Mouse (Mus musculus) CD8-positive naive resting alpha-beta T cell, adult 2 months (primary cell): ENCODE measurements around the gene Rad9a.
A peak's percentile ranks its signal among the peaks of the same experiment; 100 is the strongest.

Experiments
- DNase-seq, 2 experiments: peaks; one replicate each; pipeline ENCODE4 v3.0.0; 2022; ENCODE audit warnings: low read depth in 2 of 2, low spot score in 2 of 2

Gene Rad9a

DNA sequence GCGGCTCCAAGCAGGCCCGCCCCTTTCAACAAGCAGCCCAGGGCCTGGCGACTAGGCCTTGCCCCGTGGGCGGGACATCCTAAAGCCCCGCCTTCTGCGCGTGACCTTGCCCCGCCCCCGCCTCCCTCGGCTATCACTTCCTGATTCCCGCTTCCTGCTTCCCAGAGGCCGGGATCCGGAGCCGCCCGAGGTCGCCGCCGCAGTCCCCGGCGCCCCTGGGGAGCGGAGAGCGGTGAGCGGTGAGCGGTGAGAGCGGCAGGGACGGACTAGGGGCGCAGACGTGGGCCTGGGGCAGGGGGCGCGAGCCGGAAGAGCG lies 53.0 kb downstream of the Rad9a start, which contains the start of gene Coro1b:
Coro1b (plus strand) TSS at position 129 of the 316 bp plus-strand sequence.
- DNase-seq: peak; percentile 86 to 87

DNA sequence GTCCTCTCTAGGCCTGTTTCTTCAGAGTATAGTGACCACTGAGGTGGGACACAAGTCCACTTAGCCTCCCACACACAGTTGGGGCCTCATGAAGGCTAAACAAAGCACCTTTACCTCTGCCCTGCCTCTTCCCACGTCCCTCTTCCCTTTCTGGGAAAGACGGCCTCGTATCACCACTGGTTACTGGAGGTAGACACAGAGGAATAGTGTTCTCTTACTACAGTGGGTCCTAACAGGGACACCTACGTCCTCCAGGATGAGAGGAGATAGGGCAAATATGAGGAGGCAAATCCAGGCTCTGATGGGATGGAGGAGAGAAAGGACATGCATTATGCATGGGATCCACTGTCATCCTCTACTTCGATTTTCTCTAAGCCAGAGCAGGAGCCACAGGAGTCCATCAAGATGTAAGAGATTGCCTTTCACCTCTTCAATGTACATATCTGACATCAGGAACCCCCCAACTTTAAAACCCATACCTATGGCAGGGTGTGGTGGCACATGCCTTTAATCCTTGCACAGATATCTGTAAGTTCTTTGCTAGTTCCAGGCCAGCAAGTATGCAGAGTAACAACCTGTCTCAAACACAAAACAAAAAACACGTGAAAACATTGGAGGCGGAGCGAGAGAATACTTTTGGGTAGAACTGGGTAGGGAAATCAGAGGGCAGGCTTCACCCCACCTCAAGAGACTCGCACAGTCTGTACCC lies 53.5 kb downstream of the Rad9a start:
- DNase-seq: no peak

DNA sequence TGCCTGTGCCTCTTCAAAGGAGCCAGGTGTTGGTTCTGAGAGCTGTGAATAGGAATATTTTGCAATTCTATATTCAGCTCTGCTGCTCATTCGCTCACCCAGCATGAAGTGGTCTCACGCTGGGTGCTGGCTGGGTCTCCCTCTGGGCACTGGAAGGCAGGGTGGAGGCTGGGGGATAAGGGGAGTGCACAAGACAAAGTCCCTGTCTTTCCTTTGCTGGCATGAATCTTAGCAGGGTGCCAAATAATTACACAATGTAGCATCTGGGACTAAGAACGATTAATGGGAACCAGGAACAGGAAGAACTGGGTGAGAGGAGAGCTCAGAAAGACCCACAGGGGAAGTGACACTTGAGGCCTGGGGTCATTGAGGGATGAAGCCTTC lies 54.4 kb downstream of the Rad9a start:
- DNase-seq: no peak

DNA sequence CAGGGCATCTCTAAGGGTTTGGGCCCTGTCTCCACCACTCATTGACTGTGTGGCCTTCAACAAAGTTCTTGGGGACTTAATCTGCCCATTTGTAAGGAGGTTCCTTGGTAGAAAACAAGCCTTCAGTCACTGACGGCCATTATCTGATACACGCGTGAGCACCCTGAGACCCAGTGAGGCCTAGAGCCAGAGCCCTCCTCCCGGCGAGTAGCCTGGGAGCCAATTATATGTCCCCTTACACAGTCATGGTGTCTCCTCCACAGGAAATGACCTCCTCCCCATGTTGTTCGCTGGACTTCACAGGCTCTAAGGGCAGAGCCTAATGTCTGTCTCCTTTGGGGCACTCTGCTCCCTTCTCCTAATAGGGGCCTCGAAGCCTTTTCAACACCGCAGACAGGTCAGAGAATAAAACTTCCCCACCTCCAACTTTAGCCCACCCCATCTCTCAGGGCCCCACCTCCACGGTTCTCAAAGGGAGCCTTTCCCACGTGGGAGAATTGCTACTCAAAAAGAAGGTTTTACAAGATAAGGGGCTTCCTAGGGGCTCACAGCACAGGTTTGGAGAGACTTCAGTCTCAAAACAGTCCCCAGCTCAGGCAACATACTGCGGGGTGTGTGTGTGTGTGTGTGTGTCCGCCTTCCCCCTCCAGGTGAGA lies 55.0 kb downstream of the Rad9a start:
- no peak for DNase-seq

DNA sequence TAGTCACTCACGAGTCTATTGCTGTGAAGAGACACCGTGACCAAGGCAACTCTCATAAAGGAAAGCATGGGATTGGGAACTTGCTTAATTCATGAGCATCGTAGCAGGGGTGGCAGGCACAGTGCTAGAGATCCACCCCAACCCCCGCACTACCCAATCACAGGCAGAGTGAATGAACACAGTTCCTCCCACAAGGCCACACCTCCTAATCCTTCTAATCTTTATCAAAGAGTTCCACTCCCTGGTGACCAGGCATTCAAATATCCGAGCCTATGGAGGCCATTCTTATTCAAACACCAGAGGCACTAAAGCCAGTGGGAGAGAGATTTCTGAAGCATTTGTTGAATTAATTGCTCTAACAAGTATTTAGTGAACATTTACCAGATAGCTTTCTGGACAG lies 55.5 kb downstream of the Rad9a start:
- no peak for DNase-seq
